Mouse (Mus musculus) CH12.LX (cell line): Measurements from ENCODE around the gene Miga2. TPM values are rescaled to one million over a fixed set of nuclear protein-coding genes. Genes with fewer than 3 reads are reported as not detected.

Experiments used
- DNase-seq: peaks from one replicate; pipeline ENCODE4 v3.0.0-alpha.2; 2013; ENCODE audit errors: extremely low read depth
- H3K27ac ChIP-seq: 2 replicates; pipeline ENCODE4 v1.5.1; 2012; ENCODE audit warnings: low read depth, mild to moderate bottlenecking, control low read depth, moderate library complexity; ENCODE audit not compliant: insufficient read depth
- H3K27me3 ChIP-seq: replicated peaks from 2 replicates; pipeline ENCODE3; 2012; ENCODE audit warnings: inconsistent platforms
- H3K36me3 ChIP-seq, 2 experiments: replicated peaks in 1 of 2; 2 replicates each; pipeline versions ENCODE3 to v1.6.1; 2012; ENCODE audit warnings: inconsistent platforms in 1 of 2, low read length in 1 of 2, mild to moderate bottlenecking in 1 of 2, mixed read lengths in 1 of 2, moderate library complexity in 1 of 2; ENCODE audit not compliant: control insufficient read depth in 1 of 2, insufficient read depth in 1 of 2
- H3K4me1 ChIP-seq, 2 experiments: 2 replicates each; pipeline ENCODE4 v1.6.1; 2012; ENCODE audit warnings: inconsistent platforms in 1 of 2, moderate library complexity in 1 of 2; ENCODE audit not compliant: insufficient read depth in 2 of 2, control insufficient read depth in 1 of 2
- H3K4me2 ChIP-seq: 2 replicates; pipeline ENCODE4 v1.6.1; 2012; ENCODE audit warnings: low read depth, mild to moderate bottlenecking, control low read depth; ENCODE audit not compliant: poor library complexity, insufficient read depth, severe bottlenecking
- H3K4me3 ChIP-seq, 3 experiments: fragments of 150-350 bp in 1 of 3; sonication (generic) in 1 of 3; replicated peaks in 1 of 3; 2 replicates each; pipeline versions ENCODE3 to v1.5.1; 2011 to 2012; ENCODE audit warnings: low read depth in 2 of 3, low read length in 2 of 3, mild to moderate bottlenecking in 2 of 3, moderate library complexity in 2 of 3, control low read depth in 1 of 3, improper control_type of control experiment in 1 of 3, inconsistent platforms in 1 of 3, mixed read lengths in 1 of 3; ENCODE audit not compliant: poor library complexity in 1 of 3
- H3K79me2 ChIP-seq: replicated peaks from 2 replicates; pipeline ENCODE4 v1.6.1; 2012; ENCODE audit warnings: mild to moderate bottlenecking, moderate library complexity; ENCODE audit not compliant: control insufficient read depth, poor library complexity, insufficient read depth, severe bottlenecking; ENCODE audit errors: extremely low read depth
- H3K9ac ChIP-seq: 2 replicates; pipeline ENCODE4 v1.6.1; 2012; ENCODE audit warnings: low read depth, mild to moderate bottlenecking, control low read depth, moderate library complexity; ENCODE audit not compliant: insufficient read depth
- H3K9me3 ChIP-seq: replicated peaks from 2 replicates; pipeline ENCODE3; 2012; ENCODE audit warnings: low read length, inconsistent platforms, mixed read lengths
- CHD2 ChIP-seq: IDR thresholded peaks from 2 replicates; pipeline ENCODE4 v1.6.1; 2011; ENCODE audit warnings: low read length, improper control_type of control experiment
- ELF1 ChIP-seq: IDR thresholded peaks from 2 replicates; pipeline ENCODE4 v1.6.1; 2014; ENCODE audit warnings: low read depth, mild to moderate bottlenecking, inconsistent platforms, low read length, improper control_type of control experiment
- ETS1 ChIP-seq: conservative IDR thresholded peaks from 2 replicates; pipeline ENCODE4 v1.6.1; 2012; ENCODE audit warnings: low read depth, mild to moderate bottlenecking, inconsistent platforms, low read length, improper control_type of control experiment, moderate library complexity
- GABPA ChIP-seq: IDR thresholded peaks from 2 replicates; pipeline ENCODE4 v1.6.1; 2012; ENCODE audit warnings: low read depth, low read length, improper control_type of control experiment, inconsistent platforms; ENCODE audit not compliant: insufficient replicate concordance
- IRF4 ChIP-seq: IDR thresholded peaks from 2 replicates; pipeline ENCODE4 v1.6.1; 2014; ENCODE audit warnings: low read depth, mild to moderate bottlenecking, inconsistent platforms, low read length, improper control_type of control experiment
- MAFK ChIP-seq: IDR thresholded peaks from 2 replicates; pipeline ENCODE4 v1.6.1; 2011; ENCODE audit warnings: low read length, improper control_type of control experiment; ENCODE audit not compliant: insufficient replicate concordance
- MAX ChIP-seq: IDR thresholded peaks from 2 replicates; pipeline ENCODE4 v1.6.1; 2011; ENCODE audit warnings: low read length, improper control_type of control experiment
- MAZ ChIP-seq: IDR thresholded peaks from 2 replicates; pipeline ENCODE4 v1.6.1; 2012; ENCODE audit warnings: low read depth, mild to moderate bottlenecking, inconsistent platforms, low read length, improper control_type of control experiment, moderate library complexity
- MEF2A ChIP-seq: IDR thresholded peaks from 2 replicates; pipeline ENCODE4 v1.6.1; 2014; ENCODE audit warnings: low read depth, mild to moderate bottlenecking, inconsistent platforms, low read length, improper control_type of control experiment, borderline replicate concordance
- NRF1 ChIP-seq: IDR thresholded peaks from 2 replicates; pipeline ENCODE4 v1.6.1; 2014; ENCODE audit warnings: low read depth, mild to moderate bottlenecking, inconsistent platforms, low read length, improper control_type of control experiment, moderate library complexity
- POLR2A ChIP-seq: IDR thresholded peaks from 2 replicates; pipeline ENCODE4 v1.6.1; 2011; ENCODE audit warnings: low read depth, mild to moderate bottlenecking, improper control_type of control experiment, low read length
- SIN3A ChIP-seq: IDR thresholded peaks from 2 replicates; pipeline ENCODE4 v1.6.1; 2012; ENCODE audit warnings: low read length, improper control_type of control experiment, inconsistent platforms
- TBP ChIP-seq: conservative IDR thresholded peaks from 2 replicates; pipeline ENCODE4 v1.6.1; 2011; ENCODE audit warnings: low read depth, low read length, improper control_type of control experiment
- UBTF ChIP-seq: IDR thresholded peaks from 2 replicates; pipeline ENCODE4 v1.6.1; 2012; ENCODE audit warnings: low read depth, mild to moderate bottlenecking, inconsistent platforms, low read length, improper control_type of control experiment, moderate library complexity
- USF1 ChIP-seq: IDR thresholded peaks from 2 replicates; pipeline ENCODE4 v1.6.1; 2014; ENCODE audit warnings: low read depth, mild to moderate bottlenecking, inconsistent platforms, low read length, improper control_type of control experiment
- ZC3H11A ChIP-seq: IDR thresholded peaks from 2 replicates; pipeline ENCODE4 v1.6.1; 2012; ENCODE audit warnings: low read depth, mild to moderate bottlenecking, inconsistent platforms, low read length, improper control_type of control experiment
- ZKSCAN1 ChIP-seq: IDR thresholded peaks from 2 replicates; pipeline ENCODE4 v1.6.1; 2012; ENCODE audit warnings: low read depth, inconsistent platforms, low read length, improper control_type of control experiment, borderline replicate concordance
- ZNF384 ChIP-seq: IDR thresholded peaks from 2 replicates; pipeline ENCODE4 v1.6.1; 2012; ENCODE audit warnings: low read depth, low read length, improper control_type of control experiment, inconsistent platforms
- dilution Hi-C: fragments of 300-500 bp; cut with MboI; formaldehyde crosslinking; loops from 2 replicates; pipeline ENCODE4 v1.14.3; 2020; ENCODE audit warnings: low sequenced_read_pairs; ENCODE audit not compliant: extremely low pct_unique_long_range_greater_than_20kb, extremely low pct_ligation_motif_present
- in situ Hi-C: fragments of 300-500 bp; cut with MboI; formaldehyde crosslinking; loops from 3 replicates; pipeline ENCODE4 v1.14.3; 2019; ENCODE audit warnings: low sequenced_read_pairs, low pct_ligation_motif_present, low pct_unique_long_range_greater_than_20kb, mixed read lengths
- polyA plus RNA-seq: library from polyadenylated mRNA; unstranded; fragments of >175 nt; gene quantifications from 2 replicates; pipeline ENCODE4 v1.2.1, GENCODE M21; 2012; ENCODE audit warnings: low read depth; ENCODE audit not compliant: insufficient read length
- total RNA-seq, 2 experiments: library from RNA; depleted of rRNA; stranded (reverse); fragments of 300-350 nt in 1 of 2; fragments of >200 nt in 1 of 2; gene quantifications; 2 replicates each; pipeline ENCODE4 v1.2.3; 2012 to 2014

Miga2 gene
- total and polyA plus RNA-seq, 3 experiments, result 9.2 to 11.2 (median 9.4) TPM

- H3K27ac ChIP-seq, result no peak overlapping the region
- dilution Hi-C loops (no loop called here), in situ Hi-C loops (no loop called here)
- H3K4me3 ChIP-seq, result no peak overlapping the region
- H3K9me3 ChIP-seq, result no peaks in the 10 kb centered on the region
- peaks cover 11% of the 10 kb centered on the region for H3K27me3 ChIP-seq
- H3K79me2 ChIP-seq, result peaks cover 51% of the 10 kb centered on the region
- no peak for DNase-seq
- peaks cover 5 to 47% of the 10 kb centered on the region in 2 experiments; a peak in 3 of 4 replicates for H3K4me1 ChIP-seq
- H3K36me3 ChIP-seq, result peaks cover 0 to 33% of the 10 kb centered on the region in 2 experiments
- TF ChIP-seq USF1, result no peak
- no peak for TF ChIP-seq CHD2
- TF ChIP-seq SIN3A, result no peak
- TF ChIP-seq MAZ, result no peak
- no peak overlapping the region for H3K9ac ChIP-seq
- no peak overlapping the region for H3K4me2 ChIP-seq
These were observed 55.1 kb downstream of the Miga2 start for GRCm38 (mm10) chr2:30419112-30419511.

GRCm38 (mm10) chr2:30421432-30421831 is 57.4 kb downstream of the Miga2 start:
- Histone ChIP-seq H3K9me3 (no peaks in the 10 kb centered on the region), H3K4me3 (no peak overlapping the region), H3K79me2 (peaks cover 49% of the 10 kb centered on the region)
- in situ Hi-C loops, result no loop called here
- no peak for DNase-seq
- TF ChIP-seq IRF4 (0 out of 2 replicates have a peak, but pooled peaks have one; percentile 3), MEF2A (peak; percentile 46; the same call in 1 of the 2 replicates), NRF1 (no peak)
- TF ChIP-seq, all 38 proteins: peak for 2
- dilution Hi-C loops, result no loop called here
- peak overlapping the region; percentile 48; the same call in 1 of the 2 replicates for H3K4me2 ChIP-seq
- peaks cover 5 to 41% of the 10 kb centered on the region in 2 experiments; a peak in 3 of 4 replicates for H3K4me1 ChIP-seq
- H3K27me3 ChIP-seq, result no peaks in the 10 kb centered on the region
- H3K36me3 ChIP-seq, result peaks cover 1 to 41% of the 10 kb centered on the region in 2 experiments
- H3K27ac ChIP-seq, result no peak overlapping the region
- H3K9ac ChIP-seq, result no peak overlapping the region

- Histone ChIP-seq H3K9me3 (no peaks in the 10 kb centered on the region), H3K79me2 (no peaks in the 10 kb centered on the region), H3K36me3 (peaks cover 64 to 84% of the 10 kb centered on the region in 2 experiments), H3K27me3 (no peaks in the 10 kb centered on the region), H3K9ac (no peak overlapping the region), H3K4me2 (no peak overlapping the region), H3K4me1 (peaks cover 0 to 8% of the 10 kb centered on the region in 2 experiments; a peak in 1 of 4 replicates), H3K27ac (no peak overlapping the region)
- dilution Hi-C loops, result no loop called here
- DNase-seq, result no peak
- TF ChIP-seq ZNF384 (no peak), POLR2A (no peak), ELF1 (no peak), CHD2 (no peak), MAX (no peak), MEF2A (no peak), GABPA (no peak), SIN3A (no peak), MAZ (no peak), ZC3H11A (no peak), ETS1 (no peak), UBTF (no peak), NRF1 (no peak), TBP (no peak), MAFK (no peak), ZKSCAN1 (no peak)
- TF ChIP-seq, all 38 proteins: peak for 0
- in situ Hi-C loops, result no loop called here
- H3K4me3 ChIP-seq, result no peak overlapping the region
These were observed 65.1 kb downstream of the Miga2 start for GRCm38 (mm10) chr2:30429156-30429555.
